Mouse (Mus musculus) heart, postnatal 0 days (tissue): ENCODE results near the gene Insl6.

ENCODE experiments used
- CTCF ChIP-seq: IDR thresholded peaks from 2 replicates; pipeline ENCODE4 v1.5.1; 2016; ENCODE audit warnings: antibody characterized with exemption, control low read depth, low read depth
- EP300 ChIP-seq: IDR thresholded peaks from 2 replicates; pipeline ENCODE4 v1.6.1; 2016; ENCODE audit warnings: antibody characterized with exemption, low read depth

- TF ChIP-seq CTCF (no peak), EP300 (no peak)
These were observed 36.4 kb upstream of the Insl6 start for GRCm38 (mm10) chr19:29361468-29362130.
